ENCODE assay signal across 20 mouse cellular contexts in the genomic region with DNA sequence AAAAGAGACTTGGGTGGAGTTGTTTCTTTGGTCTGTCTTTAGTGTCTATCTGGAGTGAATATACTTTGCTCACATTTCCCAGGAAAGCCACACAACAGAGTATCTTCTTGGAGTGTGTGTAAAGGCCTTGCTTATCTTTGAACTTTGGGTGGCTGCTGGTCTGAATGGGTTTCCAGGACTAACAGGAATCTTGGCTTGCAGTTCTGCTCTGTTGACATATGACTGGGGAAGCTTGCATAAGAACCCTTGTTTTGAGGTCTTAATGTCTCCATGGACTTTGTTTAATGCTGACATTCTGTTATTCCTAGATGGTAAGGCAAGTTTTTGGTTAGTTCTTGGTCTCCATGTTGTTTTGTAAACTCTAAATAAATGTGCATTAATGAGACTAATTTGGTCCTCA. TPM values are rescaled to one million over a fixed set of nuclear protein-coding genes. Genes with fewer than 3 reads are reported as not detected.
"Had no signal": no experiment of that assay in that cellular context is flagged by ENCODE, and none has a peak within 500 bp of the region (broad histone marks: within the 10 kb centered on the region; RNA-seq: fewer than 3 reads in every experiment).

No protein-coding gene starts in this region.

- DNase-seq: lung, adult 18-20 months; lung, embryonic 14.5 days; lung, postnatal 10 days; lung, postnatal 4 days; midbrain, embryonic 14.5 days; right cerebral cortex, postnatal 14 days; thymus, adult 2 months; thymus, postnatal 25 days; thymus, postnatal 4 days had no signal

- H3K36me3 ChIP-seq: midbrain, embryonic 10.5 days; midbrain, embryonic 12.5 days; neural tube, embryonic 13.5 days; neural tube, embryonic 15.5 days; stomach, embryonic 15.5 days had no signal

- H3K9ac ChIP-seq: lung, embryonic 14.5 days; midbrain, embryonic 12.5 days; neural tube, embryonic 13.5 days; neural tube, embryonic 15.5 days; stomach, embryonic 15.5 days had no signal

- H3K27ac ChIP-seq: midbrain, embryonic 10.5 days; midbrain, embryonic 12.5 days; neural tube, embryonic 13.5 days; neural tube, embryonic 15.5 days; stomach, embryonic 15.5 days; stomach, postnatal 0 days had no signal

- H3K4me2 ChIP-seq: lung, embryonic 14.5 days; midbrain, embryonic 12.5 days; neural tube, embryonic 13.5 days; neural tube, embryonic 15.5 days; stomach, embryonic 15.5 days had no signal

- H3K9me3 ChIP-seq: midbrain, embryonic 10.5 days; midbrain, embryonic 12.5 days; neural tube, embryonic 13.5 days; neural tube, embryonic 15.5 days; stomach, embryonic 15.5 days had no signal

- H3K27me3 ChIP-seq: midbrain, embryonic 12.5 days; neural tube, embryonic 13.5 days; neural tube, embryonic 15.5 days; stomach, embryonic 15.5 days had no signal

- H3K4me1 ChIP-seq: midbrain, embryonic 10.5 days; midbrain, embryonic 12.5 days; neural tube, embryonic 13.5 days; neural tube, embryonic 15.5 days; stomach, embryonic 15.5 days had no signal

- ATAC-seq: midbrain, embryonic 16.5 days had no signal

- H3K4me3 ChIP-seq: midbrain, embryonic 10.5 days; midbrain, embryonic 12.5 days; myocyte; neural tube, embryonic 13.5 days; neural tube, embryonic 15.5 days; stomach, embryonic 15.5 days had no signal

RNA-seq across cellular contexts. Expression of gene Slc5a1, which starts 33.9 kb away (rescaled TPM):
- total RNA-seq: megakaryocyte, adult 5-6 weeks; megakaryocyte-erythroid progenitor cell, adult 5-6 weeks had no signal
- polyA plus RNA-seq: midbrain, embryonic 10.5 days; midbrain, embryonic 12.5 days; midbrain, embryonic 14.5 days; myocyte; neural tube, embryonic 11.5 days; neural tube, embryonic 13.5 days had no signal
